Mouse (Mus musculus) Patski (cell line): ENCODE results near the gene Dnah6. TPM values are rescaled to one million over a fixed set of nuclear protein-coding genes. Genes with fewer than 3 reads are reported as not detected.

Source experiments
- ATAC-seq: fragments of 100-300 bp; one replicate; pipeline ENCODE4 v1.8.0; 2021
- CTCF ChIA-PET: fragments of 350-600 bp; sonication (Branson Sonifier 250); formaldehyde crosslinking; loops from one replicate; lab custom pipeline; 2022; ENCODE audit warnings: inconsistent platforms; lab: Charles Lee
- POLR2A ChIA-PET: fragments of 350-600 bp; sonication (Branson Sonifier 250); formaldehyde crosslinking; loops from one replicate; lab custom pipeline; 2022; ENCODE audit warnings: antibody characterized with exemption, inconsistent platforms; lab: Charles Lee
- DNase-seq: peaks from one replicate; pipeline ENCODE4 v3.0.0-alpha.2; 2011; ENCODE audit warnings: low read depth, low spot score
- H3K27me3 ChIP-seq: fragments of 371-371 bp; one replicate; pipeline ENCODE4 v1.5.1; 2021
- CTCF ChIP-seq: fragments of 100-300 bp; IDR thresholded peaks from one replicate; pipeline ENCODE4 v1.5.1; 2021
- in situ Hi-C: fragments of 300-500 bp; cut with MboI; formaldehyde crosslinking; loops from 3 replicates; pipeline ENCODE4 v1.11.1; 2018; ENCODE audit warnings: low pct_unique_long_range_greater_than_20kb, mixed read lengths
- polyA plus RNA-seq: library from polyadenylated mRNA; unstranded; gene quantifications from one replicate; pipeline ENCODE4 v1.2.3, GENCODE M21; 2021

Dnah6 gene
- polyA plus RNA-seq, 1 experiment from 2014 or later: 0.01 TPM

- POLR2A ChIA-PET: no interaction called here
- no peak for TF ChIP-seq CTCF
- DNase-seq: no peak
- CTCF ChIA-PET: no interaction called here
- no peaks in the 10 kb centered on the region for H3K27me3 ChIP-seq
- in situ Hi-C loops: loop anchor here (10.0 to 25.0 kb wide), 2 partner anchors 213 to 375 kb away; partner anchors contain the start of gene Dnah6
- ATAC-seq: no peak
These were observed 209.6 kb downstream of the Dnah6 start for GRCm38 (mm10) chr6:73011827-73012226.

- DNase-seq (no peak), ATAC-seq (no peak)
- H3K27me3 ChIP-seq: peaks cover 6% of the 10 kb centered on the region
- ChIA-PET CTCF (no interaction called here), POLR2A (interaction anchor here (0.7 kb wide), 2 partner anchors 36 to 89 kb away, joined by 3 to 4 read pairs; no protein-coding TSS in a partner anchor)
- peak; percentile 42 for TF ChIP-seq CTCF
- in situ Hi-C loops: loop anchor here (10.0 to 25.0 kb wide), 2 partner anchors 215 to 373 kb away; partner anchors contain the start of gene Dnah6
These were observed 211.4 kb downstream of the Dnah6 start for GRCm38 (mm10) chr6:73010073-73010472.

- POLR2A ChIA-PET: interaction anchor here (1.8 kb wide), 1 partner anchor 14 kb away, joined by 6 read pairs; no protein-coding TSS in a partner anchor
- in situ Hi-C loops: loop anchor here (25.0 kb wide), 1 partner anchor 366 kb away; no protein-coding TSS in a partner anchor
- ATAC-seq: no peak
- TF ChIP-seq CTCF: no peak
- peaks cover 16% of the 10 kb centered on the region for H3K27me3 ChIP-seq
- no peak for DNase-seq
- CTCF ChIA-PET: no interaction called here
These were observed 217.8 kb downstream of the Dnah6 start for GRCm38 (mm10) chr6:73003601-73004000.

- POLR2A ChIA-PET: interaction anchor here (1.8 kb wide), 1 partner anchor 12 kb away, joined by 6 read pairs; no protein-coding TSS in a partner anchor
- CTCF ChIA-PET: no interaction called here
- H3K27me3 ChIP-seq: peaks cover 19% of the 10 kb centered on the region
- ATAC-seq: no peak
- no peak for TF ChIP-seq CTCF
- DNase-seq: no peak
- in situ Hi-C loops: loop anchor here (25.0 kb wide), 1 partner anchor 365 kb away; no protein-coding TSS in a partner anchor
These were observed 219.1 kb downstream of the Dnah6 start for GRCm38 (mm10) chr6:73002391-73002790.

- no peak for ATAC-seq
- H3K27me3 ChIP-seq: peaks cover 14% of the 10 kb centered on the region
- no peak for TF ChIP-seq CTCF
- ChIA-PET POLR2A (no interaction called here), CTCF (no interaction called here)
- in situ Hi-C loops: loop anchor here (10.0 kb wide), 1 partner anchor 586 kb away; no protein-coding TSS in a partner anchor
- no peak for DNase-seq
These were observed 222.6 kb downstream of the Dnah6 start for GRCm38 (mm10) chr6:72998809-72999208.

- H3K27me3 ChIP-seq: peaks cover 3% of the 10 kb centered on the region
- ChIA-PET CTCF (no interaction called here), POLR2A (interaction anchor here (0.6 kb wide), 1 partner anchor 81 kb away, joined by 3 read pairs; no protein-coding TSS in a partner anchor)
- DNase-seq (no peak), ATAC-seq (no peak)
- TF ChIP-seq CTCF: no peak
- in situ Hi-C loops: loop anchor here (10.0 kb wide), 1 partner anchor 591 kb away; no protein-coding TSS in a partner anchor
These were observed 227.8 kb downstream of the Dnah6 start for GRCm38 (mm10) chr6:72993688-72994082.

- peaks cover 3% of the 10 kb centered on the region for H3K27me3 ChIP-seq
- POLR2A ChIA-PET: no interaction called here
- CTCF ChIA-PET: no interaction called here
- in situ Hi-C loops: loop anchor here (10.0 kb wide), 1 partner anchor 592 kb away; no protein-coding TSS in a partner anchor
- DNase-seq (no peak), ATAC-seq (no peak)
- TF ChIP-seq CTCF: no peak
These were observed 228.3 kb downstream of the Dnah6 start for GRCm38 (mm10) chr6:72993054-72993687.

GRCm38 (mm10) chr6:72990206-72990605, 231.2 kb downstream of the Dnah6 start:
- in situ Hi-C loops: loop anchor here (10.0 kb wide), 1 partner anchor 595 kb away; no protein-coding TSS in a partner anchor

GRCm38 (mm10) chr6:72989028-72989736, 232.3 kb downstream of the Dnah6 start:
- in situ Hi-C loops: no loop called here
- ChIA-PET CTCF (interaction anchor here (1.5 kb wide), 1 partner anchor 9 kb away, joined by 3 read pairs; no protein-coding TSS in a partner anchor), POLR2A (interaction anchor here (1.9 to 2.0 kb wide), 2 partner anchors 14 to 25 kb away, joined by 5 to 6 read pairs; no protein-coding TSS in a partner anchor)
- ATAC-seq (peak; percentile 82), DNase-seq (peak; percentile 58)
- no peak for TF ChIP-seq CTCF
- no peaks in the 10 kb centered on the region for H3K27me3 ChIP-seq

More at GRCm38 (mm10) chr6:72990206-72990605, 231.2 kb downstream of the Dnah6 start:
- ChIA-PET CTCF (interaction anchor here (1.2 to 1.5 kb wide), 2 partner anchors 10 to 29 kb away, joined by 3 to 4 read pairs; no protein-coding TSS in a partner anchor), POLR2A (interaction anchor here (1.9 kb wide), 1 partner anchor 13 kb away, joined by 6 read pairs; no protein-coding TSS in a partner anchor)
- DNase-seq (no peak), ATAC-seq (no peak)
- TF ChIP-seq CTCF: no peak
- H3K27me3 ChIP-seq: no peaks in the 10 kb centered on the region

GRCm38 (mm10) chr6:72982506-72982905, 238.9 kb downstream of the Dnah6 start:
- no peaks in the 10 kb centered on the region for H3K27me3 ChIP-seq
- ChIA-PET CTCF (interaction anchor here (1.1 kb wide), 1 partner anchor 135 kb away, joined by 3 read pairs; no protein-coding TSS in a partner anchor), POLR2A (no interaction called here)
- DNase-seq: no peak
- in situ Hi-C loops: no loop called here
- no peak for TF ChIP-seq CTCF
- ATAC-seq: no peak
